Mouse (Mus musculus): ENCODE results near the gene Rom1.
"Not testable (repeated sequence)": the region's sequence is repeated elsewhere in the genome, so short reads cannot be mapped to it uniquely, and the experiment has no call there.

The Rom1 gene

DNA sequence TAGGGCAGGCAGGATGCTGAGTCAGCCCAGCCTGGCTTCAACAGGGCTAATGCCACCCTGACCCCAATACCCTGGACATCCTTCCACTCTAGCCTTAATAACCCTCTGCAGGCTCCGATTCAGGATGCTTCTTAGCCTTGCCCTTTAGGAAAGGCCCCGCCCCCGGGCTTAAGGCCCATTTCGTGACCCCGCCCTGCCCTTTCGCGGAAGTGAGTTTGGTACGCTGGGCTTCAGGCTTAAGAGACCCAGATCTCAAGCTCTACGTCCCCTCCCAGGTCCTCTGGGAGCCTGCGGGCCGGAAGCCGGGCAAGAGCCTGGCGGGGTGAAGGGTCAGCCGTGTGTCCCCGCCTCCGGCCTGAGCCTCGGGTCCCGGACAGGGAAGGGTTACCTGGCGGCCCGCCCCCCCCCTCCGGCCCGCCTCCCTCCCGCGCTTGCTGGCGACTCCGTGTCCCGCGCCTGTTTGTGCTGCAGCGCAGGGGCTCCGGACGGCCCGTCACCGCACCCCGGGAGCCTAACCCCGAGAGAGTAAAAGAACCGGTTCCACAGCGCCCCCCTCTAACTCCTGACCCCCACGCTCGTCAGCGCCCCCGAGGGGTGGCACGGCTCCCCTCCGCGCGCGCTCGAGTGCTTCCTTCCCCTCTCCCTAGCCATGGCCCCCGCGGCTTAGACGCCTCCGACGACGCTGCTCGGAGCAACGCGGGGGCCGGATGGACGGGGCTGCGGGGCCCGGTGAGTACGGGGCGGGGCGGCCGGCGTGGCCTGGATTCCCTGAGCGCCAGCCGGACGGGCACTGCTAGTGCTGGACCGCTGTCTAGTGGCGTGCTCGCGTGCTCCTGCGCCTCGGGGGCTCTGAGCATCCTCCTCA lies at the start of gene Rom1, which contains the start of gene Eml3:
Gene Rom1, minus strand, starts transcription at position 133 of the 865 bp plus-strand sequence.
Gene Eml3, plus strand, starts transcription at position 329 of the 865 bp plus-strand sequence.
- DNase-seq (ENCODE audit: low spot score in 2 of 2), result peak; percentile 77 to 82

DNA sequence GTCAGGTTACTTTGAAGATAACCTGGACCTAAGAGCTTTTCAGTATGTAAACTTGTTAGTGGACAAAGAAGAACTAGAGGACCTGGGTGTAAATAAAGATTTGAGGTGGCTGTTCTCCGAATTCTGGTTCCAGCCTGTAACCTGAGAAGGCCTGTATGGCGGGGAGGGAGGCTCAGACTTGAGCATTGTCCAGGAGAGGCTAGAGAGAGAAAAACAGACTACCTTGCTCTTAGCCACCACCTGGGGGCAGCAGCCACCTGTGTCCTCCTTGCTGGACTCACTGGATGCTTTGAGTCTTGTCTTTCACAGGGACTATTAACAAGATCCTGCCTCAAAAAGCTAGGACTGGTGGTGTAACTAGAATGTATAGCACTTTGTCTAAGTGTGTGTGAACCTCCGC lies 47.4 kb upstream of the Rom1 start:
- DNase-seq (ENCODE audit: low spot score in 2 of 2), result no peak

DNA sequence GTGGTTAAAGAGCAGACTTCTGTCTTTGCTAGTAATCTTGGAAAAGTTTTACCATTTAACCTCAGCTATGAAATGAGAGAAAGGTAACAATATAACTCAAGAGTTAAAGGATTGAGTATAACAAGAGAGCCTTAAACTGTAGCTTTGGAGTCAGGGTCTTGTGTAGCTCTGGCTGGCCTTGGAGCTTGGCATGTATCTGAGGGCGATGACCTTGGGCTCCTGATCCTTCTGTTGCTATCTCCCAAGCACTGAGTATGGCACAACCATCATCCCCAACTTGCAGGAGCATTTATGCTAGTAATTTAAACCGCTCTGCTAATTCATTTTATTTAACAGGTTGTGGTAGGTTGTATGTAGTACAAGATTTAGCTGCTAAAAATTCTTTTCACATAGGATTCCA lies 46.3 kb upstream of the Rom1 start:
- DNase-seq (ENCODE audit: low spot score in 2 of 2), result no peak

DNA sequence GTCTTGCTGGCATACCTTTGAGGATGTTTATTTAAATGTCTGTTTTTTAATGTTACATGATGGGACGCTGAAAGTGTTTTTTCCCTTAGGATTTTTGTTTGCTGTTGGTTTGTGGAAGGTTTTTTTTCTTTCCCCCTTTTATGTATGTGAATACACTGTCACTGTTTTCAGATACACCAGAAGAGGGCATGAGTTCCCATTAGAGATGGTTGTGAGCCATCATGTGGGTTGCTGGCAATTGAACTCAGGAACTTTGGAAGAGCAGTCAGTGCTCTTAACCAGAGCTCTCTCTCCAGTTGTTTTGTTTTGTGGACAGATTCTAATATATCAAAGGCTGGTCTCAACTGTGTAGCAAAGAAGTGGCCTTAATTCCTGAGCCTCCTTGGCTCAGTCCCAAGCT lies 45.5 kb upstream of the Rom1 start:
- no peak for DNase-seq (ENCODE audit: low spot score in 2 of 2)

DNA sequence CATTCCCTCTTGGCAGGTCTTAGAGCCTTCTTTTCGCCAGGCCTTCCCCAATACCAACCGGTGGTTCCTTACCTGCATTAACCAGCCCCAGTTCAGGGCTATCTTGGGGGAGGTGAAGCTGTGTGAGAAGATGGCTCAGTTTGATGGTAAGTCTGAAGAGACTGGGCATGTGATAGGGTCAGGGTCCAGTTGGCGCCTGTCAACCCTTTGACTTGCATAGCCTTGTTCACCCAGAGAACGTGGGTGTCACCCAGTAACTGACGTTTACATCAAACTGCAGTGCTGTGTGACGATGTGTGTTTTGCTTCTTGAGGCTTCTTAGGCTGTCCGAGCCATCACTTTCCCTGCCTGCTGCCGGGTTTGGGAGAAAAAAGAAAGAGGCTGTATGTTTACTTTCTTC lies 43.3 kb upstream of the Rom1 start:
- not testable (repeated sequence) for DNase-seq (ENCODE audit: low spot score in 2 of 2)

DNA sequence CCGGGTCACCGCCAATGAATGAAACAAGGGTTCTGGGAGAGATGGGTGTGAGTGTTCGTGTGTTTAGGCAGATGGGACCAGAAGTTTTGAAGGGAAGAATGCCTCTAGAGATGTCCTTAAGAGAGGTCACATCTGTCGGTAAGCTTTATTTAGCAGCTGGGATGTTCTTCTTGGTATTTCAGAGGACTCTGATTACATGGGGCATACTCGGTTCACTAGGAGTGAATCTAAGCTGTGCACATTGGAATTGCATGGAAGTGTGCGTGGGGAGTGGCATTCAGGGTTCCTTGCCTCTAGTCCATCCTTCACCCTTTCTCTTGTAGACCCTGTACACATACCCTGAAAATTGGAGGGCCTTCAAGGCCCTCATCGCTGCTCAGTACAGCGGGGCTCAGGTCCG lies 38.7 kb upstream of the Rom1 start:
- no peak for DNase-seq (ENCODE audit: low spot score in 2 of 2)

DNA sequence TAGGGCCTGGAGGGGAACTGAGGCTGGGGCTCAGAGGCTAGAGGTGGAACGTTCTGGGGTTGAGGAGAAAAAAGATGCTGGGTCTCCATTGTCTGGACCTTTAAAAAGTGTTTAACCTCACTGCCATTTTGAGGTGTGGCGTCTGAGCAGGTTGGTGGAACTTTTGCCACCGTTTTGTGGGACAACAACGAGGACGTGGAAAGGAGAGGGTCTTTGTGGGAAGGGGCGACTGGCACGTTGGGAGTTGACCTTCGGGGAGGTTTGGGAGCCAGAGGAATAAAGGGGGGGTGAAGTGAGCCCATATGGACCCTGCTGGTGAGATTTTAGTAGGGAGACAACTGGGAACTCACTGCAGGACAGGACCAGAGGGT lies 38.2 kb upstream of the Rom1 start:
- DNase-seq (ENCODE audit: low spot score in 2 of 2), result no peak

DNA sequence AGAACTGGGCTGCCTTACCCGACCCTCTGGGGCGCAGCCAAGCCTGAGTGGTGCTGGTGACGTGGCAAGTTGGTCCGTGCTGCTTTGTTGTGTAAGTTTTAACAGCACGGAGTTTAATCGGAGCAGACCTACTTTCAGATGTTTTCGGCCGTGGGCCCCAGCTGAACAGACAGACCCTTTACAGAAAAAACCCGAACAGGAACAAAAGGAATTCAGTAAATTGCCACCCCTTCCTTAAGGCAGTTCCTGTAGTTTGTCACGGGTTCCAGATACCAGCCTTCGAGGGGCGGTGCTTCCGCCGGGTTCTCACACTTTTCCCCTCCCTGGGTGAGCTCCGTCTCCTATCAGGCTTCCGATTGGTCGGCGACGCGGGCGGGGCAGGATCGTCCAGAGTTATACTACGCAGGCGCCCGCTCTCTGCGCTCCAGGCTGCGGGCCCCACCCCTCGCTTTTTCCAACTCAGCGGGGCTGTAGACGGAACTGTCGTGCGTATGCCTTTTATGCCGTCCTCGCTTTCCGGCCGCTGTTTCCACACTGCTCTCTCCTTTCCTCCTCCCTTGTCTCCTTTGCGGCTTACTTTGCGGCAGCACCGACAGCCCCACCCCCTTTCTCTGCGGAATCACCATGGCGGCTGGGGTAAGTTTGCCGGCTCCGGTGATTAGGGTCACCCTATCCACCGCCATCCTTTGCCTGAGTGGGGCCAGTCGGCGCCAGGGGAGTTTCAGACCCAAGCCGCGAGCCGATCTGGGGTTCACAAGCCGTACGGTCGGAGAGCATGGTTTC lies 37.6 kb upstream of the Rom1 start, which contains the start of gene Eef1g:
Gene Eef1g, plus strand, starts transcription at position 452 of the 783 bp plus-strand sequence.
- DNase-seq (ENCODE audit: low spot score in 2 of 2), result peak; percentile 96 to 97

DNA sequence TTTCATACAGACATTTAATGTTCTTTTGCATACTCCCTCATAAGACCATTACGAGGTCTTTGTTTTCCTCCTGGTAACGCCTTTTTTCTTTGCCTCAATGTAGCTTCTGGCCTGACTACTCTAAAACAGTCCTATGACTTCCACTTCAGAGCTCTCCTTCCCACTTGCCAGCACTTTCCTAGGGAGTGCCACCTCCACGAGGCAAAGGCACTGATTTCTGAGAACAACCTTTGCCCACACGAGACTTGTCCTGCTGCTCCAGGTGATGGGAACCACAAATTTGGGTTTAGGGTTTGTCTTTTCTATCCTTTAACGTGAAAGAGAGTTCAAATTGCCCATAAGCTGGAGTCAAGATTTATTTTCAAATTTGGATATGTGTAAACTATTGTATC lies 37.0 kb upstream of the Rom1 start:
- DNase-seq (ENCODE audit: low spot score in 2 of 2), result no peak

DNA sequence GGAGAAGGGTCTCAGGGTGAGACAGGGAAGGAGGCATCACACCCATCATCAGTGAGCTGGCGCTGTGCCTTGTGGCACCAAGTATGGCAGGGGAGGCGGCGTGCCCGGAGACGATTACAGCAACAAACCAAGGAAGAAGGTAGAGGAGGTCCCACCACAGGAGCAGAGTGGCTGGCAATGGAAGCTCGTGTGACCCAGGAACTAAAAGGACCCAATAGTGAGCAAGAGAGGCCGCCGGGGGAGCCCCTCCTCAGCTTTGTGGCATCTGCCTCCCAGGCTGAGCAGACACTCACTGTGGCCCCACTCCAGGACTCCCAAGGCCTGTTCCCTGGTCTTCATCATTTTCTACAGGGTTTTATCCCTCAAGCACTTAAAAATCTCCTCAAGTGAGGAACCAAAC lies 36.6 kb upstream of the Rom1 start:
- DNase-seq (ENCODE audit: low spot score in 2 of 2), result no peak

DNA sequence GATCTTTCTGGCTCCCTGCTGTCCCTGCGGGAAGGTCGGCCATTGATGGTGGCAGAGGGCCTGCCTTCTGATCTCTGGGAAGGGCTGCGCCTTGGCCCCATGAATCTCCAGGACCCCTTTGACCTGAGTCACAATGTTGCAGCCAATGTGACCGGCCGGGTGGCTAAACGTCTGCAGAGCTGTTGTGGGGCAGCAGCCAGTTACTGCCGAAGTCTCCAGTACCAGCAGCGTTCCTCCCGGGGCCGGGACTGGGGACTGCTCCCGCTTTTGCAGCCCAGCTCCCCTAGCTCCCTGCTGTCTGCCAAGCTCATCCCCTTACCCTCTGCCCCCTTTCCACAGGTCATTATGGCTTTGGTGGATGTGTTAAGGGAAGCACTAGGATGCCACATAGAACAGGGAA lies 35.9 kb upstream of the Rom1 start:
- DNase-seq (ENCODE audit: low spot score in 2 of 2), result no peak

DNA sequence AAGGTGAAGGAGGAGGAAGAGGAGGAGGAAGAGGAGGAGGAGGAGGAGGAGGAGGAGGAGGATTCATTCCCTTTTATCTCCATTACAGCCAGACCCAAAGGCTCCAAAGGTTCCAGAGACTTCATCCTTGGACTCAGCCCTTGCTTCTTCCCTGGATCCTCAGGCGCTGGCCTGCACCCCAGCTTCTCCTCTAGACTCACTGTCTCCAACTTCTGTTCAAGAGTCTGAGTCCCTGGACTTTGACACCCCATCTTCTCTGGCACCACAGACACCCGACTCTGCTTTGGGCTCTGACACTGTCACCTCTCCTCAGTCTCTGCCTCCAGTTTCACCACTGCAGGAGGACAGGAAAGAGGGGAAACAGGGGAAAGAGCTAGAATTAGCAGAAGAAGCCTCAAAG lies 33.1 kb upstream of the Rom1 start:
- no peak for DNase-seq (ENCODE audit: low spot score in 2 of 2)

DNA sequence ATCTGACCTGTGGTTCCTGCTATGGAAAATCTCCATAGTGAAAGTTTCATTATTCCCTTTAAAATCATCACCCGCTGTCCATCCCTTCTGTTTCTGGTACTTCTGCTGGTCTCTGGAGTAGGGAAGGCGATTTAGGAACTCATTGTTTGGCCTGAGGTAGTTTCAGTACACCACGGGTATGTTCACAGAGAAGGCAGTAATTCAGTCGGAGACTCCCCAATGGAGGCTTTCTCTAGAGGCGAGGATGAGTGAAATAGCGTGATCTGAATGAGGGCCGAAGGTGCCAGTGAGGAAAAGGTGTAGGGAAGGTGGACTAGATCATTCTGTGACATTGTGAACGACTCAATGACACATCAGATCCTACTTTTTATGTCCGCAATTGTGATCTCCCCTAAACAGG lies 25.0 kb upstream of the Rom1 start:
- no peak for DNase-seq (ENCODE audit: low spot score in 2 of 2)

DNA sequence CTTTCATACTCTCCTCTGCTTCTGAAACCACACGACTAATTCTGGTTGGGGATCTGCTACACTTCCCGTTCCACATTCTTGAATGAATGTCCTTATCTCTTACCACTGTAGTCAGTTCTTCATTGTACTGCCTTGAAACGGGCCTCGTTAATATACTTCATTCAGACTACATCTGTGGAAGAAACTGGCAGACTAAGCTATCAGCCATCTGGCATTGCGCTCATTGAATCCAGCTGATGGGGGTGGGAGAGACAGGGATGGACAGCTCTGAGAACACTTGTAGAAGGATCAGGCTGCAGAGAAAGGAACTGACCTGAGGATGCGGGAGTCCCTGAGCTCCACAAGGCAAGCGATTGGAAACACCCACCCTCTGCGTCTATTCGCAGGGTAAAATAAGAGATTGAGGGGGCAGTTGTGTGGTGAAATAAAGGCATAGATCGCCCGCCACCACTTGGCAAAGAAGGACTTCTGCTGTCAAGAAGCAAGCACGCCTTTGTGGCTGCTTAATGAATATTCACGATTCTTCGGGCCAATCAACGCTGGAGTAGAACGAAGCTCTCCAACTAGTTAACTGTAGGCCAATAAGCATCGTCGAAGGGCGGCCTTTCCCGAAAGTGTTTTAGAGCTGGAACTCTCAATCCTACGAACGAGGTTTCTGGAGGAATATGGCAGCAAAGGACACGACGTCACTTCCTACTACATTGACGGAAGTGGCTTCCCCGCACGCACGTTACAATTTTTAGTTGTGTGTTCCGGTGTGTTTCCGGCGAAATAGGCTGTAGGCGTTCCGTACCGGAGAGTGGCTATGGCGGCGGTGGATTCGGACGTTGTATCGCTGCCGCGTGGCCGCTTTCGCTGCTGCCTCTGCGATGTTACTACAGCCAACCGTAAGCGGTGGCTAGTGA lies 24.2 kb upstream of the Rom1 start, which contains the start of gene Tut1:
Gene Tut1, plus strand, starts transcription at position 713 of the 905 bp plus-strand sequence.
- peak; percentile 72 to 85 for DNase-seq (ENCODE audit: low spot score in 2 of 2)

DNA sequence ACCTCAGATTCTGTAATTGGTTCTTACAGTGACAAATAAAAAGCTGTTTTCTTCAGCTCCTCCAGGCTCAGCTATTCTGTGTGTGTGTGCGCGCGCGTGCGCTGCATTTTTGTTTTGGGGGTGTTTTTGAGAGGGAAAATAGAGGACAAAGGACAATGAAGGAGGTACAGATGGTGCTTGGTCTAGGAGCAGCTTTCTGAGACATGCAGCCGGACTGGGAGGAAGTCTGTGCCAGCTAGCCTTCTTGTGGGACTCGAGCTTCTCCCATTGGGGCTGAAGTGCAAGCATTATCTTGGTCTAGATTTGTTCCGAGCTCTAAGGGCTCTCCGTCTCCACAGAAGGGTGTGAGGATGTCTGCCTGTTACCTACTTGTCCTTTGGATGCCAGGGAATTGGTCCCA lies 23.1 kb upstream of the Rom1 start:
- no peak for DNase-seq (ENCODE audit: low spot score in 2 of 2)

DNA sequence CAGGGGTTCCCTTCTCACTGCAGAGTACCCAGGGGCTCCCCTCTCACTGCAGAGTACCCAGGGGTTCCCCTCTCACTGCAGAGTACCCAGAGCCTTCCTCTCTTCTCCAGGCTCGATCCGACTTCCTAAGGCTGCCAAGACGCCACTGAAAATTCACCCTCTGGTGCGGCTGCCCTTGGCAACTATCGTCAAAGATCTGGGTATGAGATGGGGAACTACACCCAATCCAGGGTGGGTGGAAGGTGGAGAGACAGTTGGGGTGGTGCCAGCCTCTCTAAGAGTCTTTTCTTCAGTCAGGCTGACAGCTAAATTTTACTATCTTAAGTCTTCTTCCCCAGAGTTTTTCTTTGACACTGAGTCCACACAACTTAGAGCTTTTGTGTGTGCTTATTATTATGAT lies 21.0 kb upstream of the Rom1 start:
- no peak for DNase-seq (ENCODE audit: low spot score in 2 of 2)

DNA sequence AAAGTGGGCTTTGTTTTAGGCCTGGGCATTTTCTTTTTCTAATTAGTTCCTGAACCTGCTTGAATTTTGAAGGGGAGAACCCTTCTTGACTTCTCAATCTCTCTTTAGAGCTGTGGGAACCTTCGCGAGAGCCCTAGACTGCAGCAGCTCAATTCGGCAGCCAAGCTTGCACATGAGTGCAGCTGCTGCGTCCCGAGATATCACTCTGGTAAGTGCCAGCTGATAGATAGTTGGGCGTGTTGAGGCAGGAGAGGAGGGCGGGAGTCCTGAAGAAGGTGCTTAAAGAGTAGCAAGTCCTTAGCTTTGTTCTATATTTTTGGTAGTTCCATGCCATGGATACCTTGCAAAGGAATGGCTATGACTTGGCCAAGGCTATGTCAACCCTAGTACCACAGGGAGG lies 17.8 kb upstream of the Rom1 start:
- DNase-seq (ENCODE audit: low spot score in 2 of 2), result no peak

DNA sequence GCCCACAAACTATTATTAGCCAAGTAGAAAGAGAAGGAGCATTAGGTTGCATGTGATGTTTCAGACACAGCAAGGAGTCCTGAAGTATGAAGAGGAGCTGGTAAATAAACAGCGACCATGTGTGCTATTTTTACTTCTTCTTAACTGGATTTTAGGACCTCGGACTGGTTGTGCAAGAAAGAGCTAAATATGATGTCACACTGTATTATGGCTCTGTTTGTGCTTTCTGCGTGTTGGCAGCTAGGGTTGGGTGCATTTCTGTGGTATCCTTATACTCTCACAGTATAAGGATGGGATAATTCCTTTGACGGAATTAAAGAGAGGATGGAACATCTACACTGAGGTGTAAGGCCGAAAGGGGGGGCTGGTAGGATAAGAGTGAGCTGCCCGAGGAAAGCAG lies 16.1 kb upstream of the Rom1 start:
- no peak for DNase-seq (ENCODE audit: low spot score in 2 of 2)

DNA sequence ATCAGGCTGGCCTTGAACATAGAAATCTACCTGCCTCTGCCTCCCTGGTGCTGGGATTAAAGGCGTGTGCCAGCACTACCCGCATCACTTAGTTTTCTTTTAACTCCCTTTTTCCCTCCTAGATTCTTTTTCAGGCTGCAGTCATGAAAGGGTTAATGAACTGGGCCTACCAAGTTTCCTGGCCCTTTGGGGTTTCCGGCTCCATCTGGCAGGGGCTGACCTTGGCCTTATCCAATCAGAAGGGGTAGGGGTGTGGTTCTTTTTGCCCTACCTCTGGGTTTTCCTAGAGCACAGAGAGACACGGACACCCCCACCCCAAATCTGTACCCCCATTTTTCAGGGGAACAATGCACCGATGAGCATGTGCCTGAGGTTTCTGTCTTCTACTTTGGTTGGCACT lies 15.6 kb upstream of the Rom1 start:
- DNase-seq (ENCODE audit: low spot score in 2 of 2), result peak; percentile 37 to 55

DNA sequence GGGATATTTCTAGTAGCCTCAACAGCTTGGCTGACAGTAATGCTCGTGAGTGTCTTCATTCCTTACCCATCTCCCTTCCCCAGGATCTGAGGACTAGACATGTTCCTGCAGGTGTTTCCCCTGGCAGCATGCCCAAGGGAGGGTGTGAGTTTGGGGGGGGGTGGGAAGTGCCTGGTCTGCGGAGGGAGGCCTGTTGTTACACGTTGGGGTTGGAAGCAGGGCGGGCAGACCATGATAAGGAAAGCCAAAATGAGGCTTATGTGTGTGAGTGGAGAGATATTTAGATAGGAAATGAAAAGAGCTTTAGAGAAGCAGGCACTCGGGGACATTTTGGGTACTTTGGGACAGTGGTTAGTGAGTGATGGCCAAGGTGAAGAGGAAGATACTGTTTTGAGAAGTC lies 14.9 kb upstream of the Rom1 start:
- DNase-seq (ENCODE audit: low spot score in 2 of 2), result no peak

DNA sequence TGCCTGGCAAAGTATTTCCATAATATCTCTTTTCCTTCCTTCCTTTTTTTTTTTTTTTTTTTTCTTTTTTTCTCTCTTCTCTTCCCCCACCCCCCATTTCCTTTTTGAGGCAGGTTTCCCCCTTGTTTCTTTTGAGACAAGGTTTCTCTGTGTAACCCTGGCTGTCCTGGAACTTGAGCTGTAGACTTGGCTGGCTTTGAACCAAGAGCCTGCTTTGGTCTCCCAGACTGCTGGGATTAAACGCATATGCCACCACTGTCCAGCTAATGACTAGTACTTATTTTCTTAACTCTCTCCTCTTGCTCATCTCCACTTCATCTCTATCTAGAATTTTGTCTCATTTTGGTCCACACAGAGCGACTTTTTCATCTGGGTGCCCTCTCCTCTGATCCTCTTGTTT lies 13.9 kb upstream of the Rom1 start:
- DNase-seq (ENCODE audit: low spot score in 2 of 2), result no peak

Data from spleen, postnatal 14 days (tissue).